Mouse (Mus musculus): ENCODE results near the gene Mob3b. TPM values are rescaled to one million over a fixed set of nuclear protein-coding genes. Genes with fewer than 3 reads are reported as not detected.

Gene Mob3b
- total RNA-seq (2021) = 1 to 10 TPM; 1.0 to 1.9 TPM
- long read RNA-seq, experiment 1 = 0 reads
- long read RNA-seq, experiment 2 = 0 reads

- peak; percentile 89 to 93 for DNase-seq
These were observed at the start of gene Mob3b for GRCm38 (mm10) chr4:35156751-35157611. Gene Mob3b (minus strand): TSS chr4:35157484.

GRCm38 (mm10) chr4:35204659-35205058 lies 47.4 kb upstream of the Mob3b start:
- DNase-seq = no peak

GRCm38 (mm10) chr4:35203724-35204123 lies 46.4 kb upstream of the Mob3b start:
- DNase-seq = no peak

- DNase-seq = no peak
These were observed 44.4 kb upstream of the Mob3b start for GRCm38 (mm10) chr4:35201700-35202099.

- DNase-seq = peak in 1 of 2 experiments; percentile 20
These were observed 35.4 kb upstream of the Mob3b start for GRCm38 (mm10) chr4:35192725-35193124.

- DNase-seq = no peak
These were observed 32.5 kb upstream of the Mob3b start for GRCm38 (mm10) chr4:35189794-35190193.

GRCm38 (mm10) chr4:35187617-35188326 lies 30.5 kb upstream of the Mob3b start:
- no peak for DNase-seq

- no peak for DNase-seq
These were observed 20.8 kb upstream of the Mob3b start for GRCm38 (mm10) chr4:35177926-35178645.

- DNase-seq = no peak
These were observed 18.3 kb upstream of the Mob3b start for GRCm38 (mm10) chr4:35175566-35175965.

- no peak for DNase-seq
These were observed 16.3 kb upstream of the Mob3b start for GRCm38 (mm10) chr4:35173551-35173950.

- DNase-seq = no peak
These were observed 15.2 kb upstream of the Mob3b start for GRCm38 (mm10) chr4:35172471-35172870.

- no peak for DNase-seq
These were observed 12.4 kb upstream of the Mob3b start for GRCm38 (mm10) chr4:35169571-35170125.

GRCm38 (mm10) chr4:35167855-35168254 lies 10.6 kb upstream of the Mob3b start:
- no peak for DNase-seq

GRCm38 (mm10) chr4:35165947-35166346 lies 8.7 kb upstream of the Mob3b start:
- no peak for DNase-seq

- peak in 1 of 2 experiments; percentile 14 for DNase-seq
These were observed 8.0 kb upstream of the Mob3b start for GRCm38 (mm10) chr4:35165275-35165674.

GRCm38 (mm10) chr4:35157815-35158214 lies 531 bp upstream of the Mob3b start:
- peak; percentile 6 to 7 for DNase-seq

GRCm38 (mm10) chr4:35156149-35156611 lies 1.1 kb downstream of the Mob3b start:
- DNase-seq = peak; percentile 77 to 84

- peak; percentile 41 to 50 for DNase-seq
These were observed 2.0 kb downstream of the Mob3b start for GRCm38 (mm10) chr4:35155132-35155922.

GRCm38 (mm10) chr4:35154051-35154450 lies 3.2 kb downstream of the Mob3b start:
- DNase-seq = no peak

GRCm38 (mm10) chr4:35151756-35152155 lies 5.5 kb downstream of the Mob3b start, which contains the start of gene Ifnk:
Gene Ifnk (plus strand): TSS chr4:35152056.
- DNase-seq = no peak

- DNase-seq = no peak
These were observed 6.6 kb downstream of the Mob3b start for GRCm38 (mm10) chr4:35150706-35151105.
